In the genomic region with DNA sequence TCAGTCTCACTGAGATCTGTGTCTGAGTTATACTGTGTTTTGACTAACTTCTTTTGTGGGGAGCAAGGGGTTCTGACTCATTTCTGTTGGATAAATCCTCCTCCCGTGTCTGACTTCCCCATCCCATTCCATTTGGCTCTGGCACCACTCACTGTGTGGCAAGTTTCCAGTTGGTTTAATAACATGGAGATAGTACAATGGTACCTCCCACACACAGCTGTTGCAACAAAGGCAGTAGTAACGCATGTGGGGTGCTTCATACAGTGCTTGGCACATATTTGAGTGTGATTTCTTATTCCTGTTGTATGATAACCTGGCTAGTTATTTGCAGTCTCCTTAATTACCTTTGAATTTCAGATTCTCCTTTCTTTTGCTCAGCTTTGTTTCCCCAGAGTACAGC, we compare ENCODE assay signal across 11 mouse cellular contexts. TPM values are rescaled to one million over a fixed set of nuclear protein-coding genes. Genes with fewer than 3 reads are reported as not detected.
DNase-seq lines count a peak whose midpoint lies in the region; ATAC-seq and TF ChIP-seq lines count a peak whose summit lies in the region.
"Had no signal": no experiment of that assay in that cellular context is flagged by ENCODE, and none has a peak within 500 bp of the region (broad histone marks: within the 10 kb centered on the region; RNA-seq: fewer than 3 reads in every experiment).

No protein-coding gene starts in this region.

- DNase-seq in cerebellum, postnatal 10 days = peak; percentile 14 to 16
- no peak for DNase-seq in cerebellum, adult 9-11 months
- peak; percentile 58 for DNase-seq in lung, embryonic 14.5 days
- DNase-seq in lung, adult 18-20 months = no peak
- peak; percentile 13 for DNase-seq in brain, embryonic 14.5 days (ENCODE audit: low read depth)
- DNase-seq in layer of hippocampus, postnatal 36 days = peak; percentile 55 to 62
- no peak for DNase-seq in cerebellum, adult 2 months
- DNase-seq: liver had no signal

- no peaks in the 10 kb centered on the region for H3K36me3 ChIP-seq in lung, embryonic 14.5 days (ENCODE audit: insufficient read depth)
- no peaks in the 10 kb centered on the region for H3K36me3 ChIP-seq in midbrain, embryonic 16.5 days (ENCODE audit: control insufficient read depth, insufficient read depth, low read length)

- no peak overlapping the region for H3K9ac ChIP-seq in lung, embryonic 14.5 days
- H3K9ac ChIP-seq in midbrain, embryonic 16.5 days (ENCODE audit: low read depth, low read length) = no peak overlapping the region

- H3K4me2 ChIP-seq in lung, embryonic 14.5 days = no peak overlapping the region
- no peak overlapping the region for H3K4me2 ChIP-seq in midbrain, embryonic 16.5 days (ENCODE audit: low read length)

- no peak for TF ChIP-seq CTCF in lung, embryonic 14.5 days (IDR thresholded peaks at IDR 0.05; ENCODE audit: low read depth)
- TF ChIP-seq CTCF in brain, embryonic 14.5 days (IDR thresholded peaks at IDR 0.05; ENCODE audit: borderline replicate concordance, extremely low read depth, insufficient read depth, insufficient read length) = no peak
- no peak for TF ChIP-seq CTCF in cerebellum, adult 2 months (IDR thresholded peaks at IDR 0.05; ENCODE audit: borderline replicate concordance, insufficient read depth, low read depth, low read length)

- no peaks in the 10 kb centered on the region for H3K27me3 ChIP-seq in lung, embryonic 14.5 days (ENCODE audit: insufficient read depth, low read length)
- H3K27me3 ChIP-seq in midbrain, embryonic 16.5 days (ENCODE audit: control insufficient read depth, insufficient read depth, low read depth, low read length) = no peaks in the 10 kb centered on the region
- H3K27me3 ChIP-seq in cerebellum, adult 2 months (ENCODE audit: control insufficient read depth, insufficient read depth, low read length) = no peaks in the 10 kb centered on the region

- 36% methylated on average over 2 of the region's 2 CpGs for WGBS in lung, embryonic 14.5 days
- WGBS in midbrain, embryonic 16.5 days = 66% methylated on average over 2 of the region's 2 CpGs
- WGBS in cerebellum, adult 2 months = 7% methylated on average over 2 of the region's 2 CpGs

- H3K9me3 ChIP-seq in lung, embryonic 14.5 days (ENCODE audit: low read depth, low read length) = no peaks in the 10 kb centered on the region
- no peaks in the 10 kb centered on the region for H3K9me3 ChIP-seq in midbrain, embryonic 16.5 days (replicated peaks; ENCODE audit: control insufficient read depth, low read length, poor library complexity, severe bottlenecking)

- TF ChIP-seq POLR2A in brain, embryonic 14.5 days (IDR thresholded peaks at IDR 0.05; ENCODE audit: borderline replicate concordance, extremely low read depth, insufficient read depth, insufficient read length, poor library complexity, severe bottlenecking) = no peak
- TF ChIP-seq POLR2A in cerebellum, adult 2 months (IDR thresholded peaks at IDR 0.05; ENCODE audit: borderline replicate concordance, insufficient read depth, low read length) = no peak

- no peaks in the 10 kb centered on the region for H3K4me1 ChIP-seq in lung, embryonic 14.5 days (ENCODE audit: insufficient read depth)
- H3K4me1 ChIP-seq in midbrain, embryonic 16.5 days (ENCODE audit: control insufficient read depth, insufficient read depth, low read length) = no peaks in the 10 kb centered on the region
- H3K4me1 ChIP-seq in cerebellum, adult 2 months (ENCODE audit: control insufficient read depth, insufficient read depth, low read length) = no peaks in the 10 kb centered on the region

- H3K27ac ChIP-seq in lung, embryonic 14.5 days (ENCODE audit: low read depth) = no peak overlapping the region
- H3K27ac ChIP-seq in midbrain, embryonic 16.5 days (ENCODE audit: low read length) = no peak overlapping the region
- no peak overlapping the region for H3K27ac ChIP-seq in cerebellum, adult 2 months (ENCODE audit: insufficient read depth, low read length)
- H3K27ac ChIP-seq: hindbrain, postnatal 0 days; kidney, postnatal 0 days had no signal

- no peak for ATAC-seq in lung, embryonic 14.5 days (ENCODE audit: insufficient read depth)
- no peak for ATAC-seq in midbrain, embryonic 16.5 days
- ATAC-seq: hindbrain, postnatal 0 days had no signal

- H3K4me3 ChIP-seq in lung, embryonic 14.5 days (ENCODE audit: low read depth, low read length) = no peak overlapping the region
- H3K4me3 ChIP-seq in midbrain, embryonic 16.5 days (ENCODE audit: low read depth, low read length) = no peak overlapping the region
- H3K4me3 ChIP-seq in cerebellum, adult 2 months (replicated peaks; ENCODE audit: insufficient read depth, low read depth, low read length) = no peak overlapping the region

RNA-seq across cellular contexts. Expression of a gene that starts 40.2 kb away (rescaled TPM):
- polyA plus RNA-seq in lung, embryonic 14.5 days (2014; fragmentation: Nextera tagmentation; extraction: Ambion mirVana) = 9.8 and 10.0 TPM in 2 replicates
- 11.3 and 13.1 TPM in 2 replicates for polyA plus RNA-seq in brain, embryonic 14.5 days (2012; rRNA removed)
- total RNA-seq in layer of hippocampus, postnatal 36 days (2021) = 10 to 100 TPM; 14.2 to 15.4 TPM
- polyA plus RNA-seq in midbrain, embryonic 16.5 days (2015; fragmentation: Nextera tagmentation; extraction: Ambion mirVana) = 4.7 and 5.4 TPM in 2 replicates
- 9.8 and 9.9 TPM in 2 replicates for polyA plus RNA-seq in cerebellum, adult 2 months (2012; rRNA removed)

RNA-seq across cellular contexts. Expression of a gene that starts 57.6 kb away (rescaled TPM):
- 3.8 and 4.4 TPM in 2 replicates for polyA plus RNA-seq in lung, embryonic 14.5 days (2014; fragmentation: Nextera tagmentation; extraction: Ambion mirVana)
- 10.1 and 12.1 TPM in 2 replicates for polyA plus RNA-seq in brain, embryonic 14.5 days (2012; rRNA removed)
- total RNA-seq in layer of hippocampus, postnatal 36 days (2021) = 10 to 100 TPM; 11.9 to 13.3 TPM
- 5.4 TPM in 2 replicates for polyA plus RNA-seq in midbrain, embryonic 16.5 days (2015; fragmentation: Nextera tagmentation; extraction: Ambion mirVana)
- polyA plus RNA-seq in cerebellum, adult 2 months (2012; rRNA removed) = 9.2 and 9.8 TPM in 2 replicates

Comparison
In these comparisons a context has a peak if more than half of its experiments do, and no peak if none do; other contexts are left out.
1. DNase-seq: peak in cerebellum, postnatal 10 days (2 of 2), lung, embryonic 14.5 days (single experiment), brain, embryonic 14.5 days (single experiment) and layer of hippocampus, postnatal 36 days (2 of 2); none in cerebellum, adult 9-11 months (single experiment), lung, adult 18-20 months (0 of 2) and cerebellum, adult 2 months (0 of 2).